In the genomic region with DNA sequence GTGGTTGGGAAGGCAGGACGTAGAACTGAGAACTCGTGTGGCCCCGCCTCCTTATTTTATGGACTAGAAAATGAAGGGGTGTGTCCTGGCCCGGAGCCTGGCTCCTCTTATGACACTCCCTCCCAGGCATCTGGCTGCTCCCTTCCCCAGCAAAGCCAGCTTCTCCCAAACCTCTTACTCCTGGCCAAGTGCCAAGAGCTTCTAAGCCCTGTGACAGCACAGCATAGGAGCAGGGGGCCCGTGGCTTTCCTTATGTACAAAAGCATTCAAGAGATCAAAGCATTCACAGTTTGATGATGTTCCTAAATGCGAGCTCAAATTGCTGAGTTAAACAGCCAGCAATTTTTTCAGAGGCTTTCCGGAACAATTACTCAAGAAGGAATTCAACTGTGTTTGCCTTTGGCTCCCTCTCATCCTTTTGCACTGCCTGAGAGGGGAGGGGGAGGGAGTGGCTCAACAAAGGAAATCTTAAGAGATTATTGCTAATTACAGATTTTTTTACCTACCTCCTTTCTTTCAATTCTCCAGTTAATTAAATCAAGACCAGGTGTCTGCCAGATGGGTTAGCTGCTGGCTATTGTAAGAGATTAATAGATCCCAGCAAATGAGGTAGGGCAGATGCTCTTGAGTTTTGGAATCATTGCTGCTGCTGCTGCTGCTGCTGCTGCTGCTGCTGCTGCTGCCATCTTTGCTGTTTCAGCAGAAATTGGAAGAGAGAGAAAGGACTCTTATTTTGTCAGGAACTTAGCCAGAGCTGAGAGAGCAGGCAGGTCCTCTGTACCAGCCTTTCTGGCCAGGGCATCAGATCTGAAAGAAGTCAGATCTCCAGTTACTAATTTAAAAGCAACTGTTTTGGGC, we compare ENCODE assay signal across 8 mouse cellular contexts.
DNase-seq lines count a peak whose midpoint lies in the region; ATAC-seq and TF ChIP-seq lines count a peak whose summit lies in the region.

No protein-coding gene starts in this region.

- no peaks in the 10 kb centered on the region for H3K36me3 ChIP-seq in embryonic facial prominence, embryonic 13.5 days
- H3K36me3 ChIP-seq in heart, embryonic 10.5 days = no peaks in the 10 kb centered on the region
- no peaks in the 10 kb centered on the region for H3K36me3 ChIP-seq in kidney, embryonic 15.5 days
- no peaks in the 10 kb centered on the region for H3K36me3 ChIP-seq in limb, embryonic 14.5 days (ENCODE audit: control insufficient read depth, insufficient read depth, low read length)
- H3K36me3 ChIP-seq in midbrain, postnatal 0 days (ENCODE audit: insufficient read depth, low read length) = no peaks in the 10 kb centered on the region
- no peaks in the 10 kb centered on the region for H3K36me3 ChIP-seq in stomach, embryonic 14.5 days (ENCODE audit: control insufficient read depth, insufficient read depth, low read length)

- H3K4me3 ChIP-seq in embryonic facial prominence, embryonic 13.5 days = peak overlapping the region; percentile 3; the same call in 1 of the 2 replicates
- peak overlapping the region; percentile 32; the same call in 1 of the 2 replicates for H3K4me3 ChIP-seq in heart, embryonic 10.5 days
- H3K4me3 ChIP-seq in kidney, embryonic 15.5 days (replicated peaks) = peak overlapping the region; percentile 18; the same call in 1 of the 2 replicates
- H3K4me3 ChIP-seq in limb, embryonic 14.5 days (replicated peaks; ENCODE audit: low read length) = no peak overlapping the region
- H3K4me3 ChIP-seq in midbrain, postnatal 0 days (ENCODE audit: low read depth, low read length) = no peak overlapping the region
- H3K4me3 ChIP-seq in stomach, embryonic 14.5 days (ENCODE audit: low read depth, low read length) = no peak overlapping the region

- no peaks in the 10 kb centered on the region for H3K27me3 ChIP-seq in embryonic facial prominence, embryonic 13.5 days
- H3K27me3 ChIP-seq in heart, embryonic 10.5 days (ENCODE audit: insufficient read depth, poor library complexity, severe bottlenecking) = no peaks in the 10 kb centered on the region
- no peaks in the 10 kb centered on the region for H3K27me3 ChIP-seq in kidney, embryonic 15.5 days
- H3K27me3 ChIP-seq in limb, embryonic 14.5 days (ENCODE audit: control insufficient read depth, insufficient read depth, low read length) = no peaks in the 10 kb centered on the region
- H3K27me3 ChIP-seq in midbrain, postnatal 0 days (ENCODE audit: insufficient read depth, low read length) = no peaks in the 10 kb centered on the region
- H3K27me3 ChIP-seq in stomach, embryonic 14.5 days (ENCODE audit: control insufficient read depth, insufficient read depth, low read length) = no peaks in the 10 kb centered on the region

- peak; percentile 63 for DNase-seq in adrenal gland, adult 2 months
- no peak for DNase-seq in adrenal gland, postnatal 4 days (ENCODE audit: low spot score in 2 of 2)
- peak; percentile 88 for DNase-seq in heart, embryonic 10.5 days (ENCODE audit: low spot score)
- DNase-seq in limb, embryonic 14.5 days (ENCODE audit: low spot score) = peak; percentile 99
- DNase-seq in midbrain, postnatal 0 days (ENCODE audit: low spot score) = peak; percentile 95

- H3K27ac ChIP-seq in embryonic facial prominence, embryonic 13.5 days = peak overlapping the region; percentile 86
- peak overlapping the region; percentile 86 for H3K27ac ChIP-seq in heart, embryonic 10.5 days
- peak overlapping the region; percentile 90 for H3K27ac ChIP-seq in kidney, embryonic 15.5 days
- H3K27ac ChIP-seq in limb, embryonic 14.5 days (replicated peaks; ENCODE audit: low read depth, low read length) = peak overlapping the region; percentile 72
- H3K27ac ChIP-seq in midbrain, postnatal 0 days (ENCODE audit: low read depth, low read length) = peak overlapping the region; percentile 39
- peak overlapping the region; percentile 83 for H3K27ac ChIP-seq in stomach, embryonic 14.5 days (ENCODE audit: low read length)

- no peak for TF ChIP-seq POLR2A in limb, embryonic 14.5 days (IDR thresholded peaks at IDR 0.05; ENCODE audit: borderline replicate concordance, extremely low read depth, insufficient read depth, insufficient read length)

- ATAC-seq in embryonic facial prominence, embryonic 13.5 days (ENCODE audit: insufficient number of reproducible peaks, insufficient read depth, low FRiP score, low TSS enrichment, low read depth) = peak; percentile 98
- peak; percentile 96 for ATAC-seq in kidney, embryonic 15.5 days (replicated peaks; ENCODE audit: low FRiP score)
- peak; percentile 93 for ATAC-seq in limb, embryonic 14.5 days (ENCODE audit: low FRiP score, low read depth)
- ATAC-seq in midbrain, postnatal 0 days (ENCODE audit: low FRiP score) = peak; percentile 88
- ATAC-seq in stomach, embryonic 14.5 days (ENCODE audit: insufficient number of reproducible peaks, insufficient read depth, low FRiP score, low read depth) = peak; percentile 97

- under 1% methylated on average over 7 of the region's 7 CpGs for WGBS in embryonic facial prominence, embryonic 13.5 days
- WGBS in heart, embryonic 10.5 days = 18% methylated on average over 7 of the region's 7 CpGs
- 1% methylated on average over 7 of the region's 7 CpGs for WGBS in kidney, embryonic 15.5 days
- 2% methylated on average over 7 of the region's 7 CpGs for WGBS in limb, embryonic 14.5 days
- 7% methylated on average over 7 of the region's 7 CpGs for WGBS in midbrain, postnatal 0 days
- WGBS in stomach, embryonic 14.5 days = 2% methylated on average over 7 of the region's 7 CpGs

- H3K9ac ChIP-seq in embryonic facial prominence, embryonic 13.5 days = 0 out of 2 replicates have a peak overlapping the region, but pooled peaks have one; percentile 41
- no peak overlapping the region for H3K9ac ChIP-seq in kidney, embryonic 15.5 days
- H3K9ac ChIP-seq in limb, embryonic 14.5 days (ENCODE audit: low read depth, low read length, severe bottlenecking) = no peak overlapping the region; the same call in 1 of the 2 replicates
- H3K9ac ChIP-seq in midbrain, postnatal 0 days (replicated peaks; ENCODE audit: low read length, poor library complexity, severe bottlenecking) = no peak overlapping the region
- H3K9ac ChIP-seq in stomach, embryonic 14.5 days (replicated peaks; ENCODE audit: low read depth, low read length) = no peak overlapping the region

- peak overlapping the region; percentile 35 for H3K4me2 ChIP-seq in embryonic facial prominence, embryonic 13.5 days
- peak overlapping the region; percentile 37 for H3K4me2 ChIP-seq in kidney, embryonic 15.5 days
- H3K4me2 ChIP-seq in limb, embryonic 14.5 days (replicated peaks; ENCODE audit: low read depth, low read length, severe bottlenecking) = peak overlapping the region; percentile 30
- peak overlapping the region; percentile 16; the same call in 1 of the 2 replicates for H3K4me2 ChIP-seq in midbrain, postnatal 0 days (ENCODE audit: low read depth, low read length, poor library complexity, severe bottlenecking)
- H3K4me2 ChIP-seq in stomach, embryonic 14.5 days (replicated peaks; ENCODE audit: low read depth, low read length) = peak overlapping the region; percentile 22; the same call in 1 of the 2 replicates

- no peaks in the 10 kb centered on the region for H3K9me3 ChIP-seq in embryonic facial prominence, embryonic 13.5 days
- no peaks in the 10 kb centered on the region for H3K9me3 ChIP-seq in heart, embryonic 10.5 days
- no peaks in the 10 kb centered on the region for H3K9me3 ChIP-seq in kidney, embryonic 15.5 days (replicated peaks)
- no peaks in the 10 kb centered on the region for H3K9me3 ChIP-seq in limb, embryonic 14.5 days (ENCODE audit: control insufficient read depth, low read length)
- H3K9me3 ChIP-seq in midbrain, postnatal 0 days (ENCODE audit: low read length) = no peaks in the 10 kb centered on the region
- no peaks in the 10 kb centered on the region for H3K9me3 ChIP-seq in stomach, embryonic 14.5 days (ENCODE audit: control insufficient read depth, low read depth, low read length)

- no peak for TF ChIP-seq CTCF in midbrain, postnatal 0 days (IDR thresholded peaks at IDR 0.05)

- peaks cover 49% of the 10 kb centered on the region for H3K4me1 ChIP-seq in embryonic facial prominence, embryonic 13.5 days
- peaks cover 43% of the 10 kb centered on the region for H3K4me1 ChIP-seq in heart, embryonic 10.5 days
- H3K4me1 ChIP-seq in kidney, embryonic 15.5 days = peaks cover 28% of the 10 kb centered on the region
- H3K4me1 ChIP-seq in limb, embryonic 14.5 days (ENCODE audit: control insufficient read depth, insufficient read depth, low read length) = peaks cover 36% of the 10 kb centered on the region
- H3K4me1 ChIP-seq in midbrain, postnatal 0 days (ENCODE audit: insufficient read depth, low read length) = peaks cover 14% of the 10 kb centered on the region
- H3K4me1 ChIP-seq in stomach, embryonic 14.5 days (ENCODE audit: control insufficient read depth, insufficient read depth, low read length) = peaks cover 20% of the 10 kb centered on the region

Comparison
In these comparisons a context has a peak if more than half of its experiments do, and no peak if none do; other contexts are left out.
1. DNase-seq: peak in adrenal gland, adult 2 months (single experiment), heart, embryonic 10.5 days (single experiment), limb, embryonic 14.5 days (single experiment) and midbrain, postnatal 0 days (single experiment); none in adrenal gland, postnatal 4 days (0 of 2).
2. H3K27ac ChIP-seq: peak in every context shown above with its lines; median percentile 90 in kidney, embryonic 15.5 days; 86 in embryonic facial prominence, embryonic 13.5 days; 86 in heart, embryonic 10.5 days; 83 in stomach, embryonic 14.5 days; 72 in limb, embryonic 14.5 days; 39 in midbrain, postnatal 0 days.
3. H3K4me3 ChIP-seq: peak in embryonic facial prominence, embryonic 13.5 days (single experiment), heart, embryonic 10.5 days (single experiment) and kidney, embryonic 15.5 days (single experiment); none in limb, embryonic 14.5 days (single experiment), midbrain, postnatal 0 days (single experiment) and stomach, embryonic 14.5 days (single experiment).
4. Peak in every context shown above with its lines, with median percentiles within 50 percentile points of each other: ATAC-seq and H3K4me2 ChIP-seq.